Mouse (Mus musculus) v-Abl transformed pro-B cells (cell line): ENCODE results near the gene Psmc3ip.

Experiments used
- in situ Hi-C, 2 experiments: fragments of 400-800 bp; cut with MboI; formaldehyde crosslinking; loops; one replicate each; pipeline ENCODE4 v1.15.1; 2025; ENCODE audit not compliant: unreplicated experiment in 2 of 2

Psmc3ip gene

GRCm38 (mm10) chr11:101060126-101060525, 35.1 kb downstream of the Psmc3ip start:
- in situ Hi-C loops = no loop called here

- in situ Hi-C loops = loop anchor here (5.0 kb wide), 2 partner anchors 77 to 167 kb away; no protein-coding TSS in a partner anchor
Measured at GRCm38 (mm10) chr11:101059473-101059872, 35.8 kb downstream of the Psmc3ip start.

GRCm38 (mm10) chr11:101058726-101059125, 36.5 kb downstream of the Psmc3ip start:
- in situ Hi-C loops = loop anchor here (5.0 kb wide), 2 partner anchors 76 to 166 kb away; no protein-coding TSS in a partner anchor

GRCm38 (mm10) chr11:101057860-101058259, 37.4 kb downstream of the Psmc3ip start:
- in situ Hi-C loops = loop anchor here (5.0 kb wide), 2 partner anchors 76 to 166 kb away; no protein-coding TSS in a partner anchor

DNA sequence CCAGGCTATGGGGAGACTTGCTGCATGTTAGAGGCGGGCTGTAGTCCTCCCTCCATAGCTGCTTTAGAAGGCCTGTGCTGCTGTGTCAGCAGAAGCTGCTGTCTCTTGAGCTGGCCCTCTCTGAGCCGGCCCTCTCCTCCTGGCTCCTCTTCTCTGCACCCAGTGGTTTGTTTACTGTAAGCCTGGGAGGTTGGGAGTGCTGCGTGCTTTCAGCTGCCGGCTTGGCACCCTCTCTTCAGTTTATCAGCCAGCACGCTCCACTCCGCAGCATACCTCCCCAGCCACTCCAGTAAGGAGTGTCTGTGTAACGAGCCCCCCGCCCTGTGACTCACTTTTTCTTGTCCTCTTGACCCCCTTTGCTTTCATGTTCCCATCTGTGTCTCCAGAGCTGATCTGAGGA, 38.4 kb downstream of the Psmc3ip start:
- in situ Hi-C loops = loop anchor here (5.0 kb wide), 2 partner anchors 75 to 165 kb away; no protein-coding TSS in a partner anchor

DNA sequence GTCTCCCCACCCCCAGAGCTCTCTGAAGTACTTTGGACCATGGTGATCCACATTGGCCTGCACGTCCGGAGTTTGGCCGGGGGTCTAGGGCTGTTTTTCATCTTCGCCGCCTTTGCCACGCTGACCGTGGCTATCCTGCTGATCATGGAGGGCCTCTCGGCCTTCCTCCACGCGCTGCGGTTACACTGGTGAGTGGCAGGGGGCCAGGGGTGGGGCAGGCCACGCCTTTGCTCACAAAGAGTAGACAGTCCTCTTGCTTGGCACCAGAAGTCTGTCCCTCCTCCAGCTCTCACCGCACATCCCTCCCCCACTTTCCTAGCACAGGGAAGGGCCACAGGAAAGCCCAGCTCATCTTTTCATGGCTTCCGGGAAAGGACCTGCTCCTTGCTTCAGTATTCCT, 39.8 kb downstream of the Psmc3ip start:
- in situ Hi-C loops = loop anchor here (5.0 kb wide), 2 partner anchors 73 to 163 kb away; no protein-coding TSS in a partner anchor

- in situ Hi-C loops = no loop called here
Measured at GRCm38 (mm10) chr11:101053974-101054373, 41.3 kb downstream of the Psmc3ip start.

- in situ Hi-C loops = no loop called here
Measured at GRCm38 (mm10) chr11:101052751-101053473, 42.3 kb downstream of the Psmc3ip start.

DNA sequence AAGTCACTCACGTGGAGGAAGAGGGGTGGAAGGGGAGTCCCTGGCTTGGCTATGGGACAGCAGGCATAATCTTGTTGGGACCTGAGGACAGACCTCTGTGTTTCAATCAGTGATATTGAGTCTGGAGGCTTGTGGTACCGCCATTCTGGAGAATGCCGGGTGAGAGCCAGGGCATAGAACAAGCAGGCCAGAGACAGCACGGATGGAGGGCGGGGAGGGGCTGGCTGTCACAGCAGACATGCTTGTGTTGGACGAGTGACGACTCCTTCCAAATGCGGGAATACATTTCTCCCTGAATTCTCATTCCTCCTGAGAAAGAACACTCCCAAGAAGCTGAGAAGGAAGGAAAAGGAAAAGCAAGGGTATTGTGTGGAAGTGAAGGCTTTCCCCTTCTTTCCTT, 43.6 kb downstream of the Psmc3ip start:
- in situ Hi-C loops = no loop called here

DNA sequence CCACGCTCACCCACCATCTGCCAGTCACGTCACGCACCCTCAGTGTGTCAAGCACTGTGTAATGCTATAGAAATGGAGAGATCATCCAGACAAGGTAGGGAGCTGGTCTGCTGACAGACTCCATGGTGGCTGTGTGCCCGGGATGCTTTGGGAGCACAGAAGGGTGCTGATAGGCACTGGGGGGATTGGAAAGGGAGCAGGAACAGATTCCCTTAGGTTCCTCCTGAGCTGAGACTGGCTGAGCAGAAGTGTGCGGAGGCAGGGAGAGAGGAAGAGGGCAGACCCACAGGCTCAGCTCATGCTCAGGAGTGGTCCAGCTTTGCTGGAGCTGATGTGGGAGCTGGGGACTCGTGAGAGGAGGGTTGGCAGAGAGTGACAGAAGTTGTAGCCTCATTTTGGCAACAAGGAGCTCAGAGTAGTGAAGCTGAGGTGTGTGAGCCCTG, 44.2 kb downstream of the Psmc3ip start:
- in situ Hi-C loops = no loop called here

DNA sequence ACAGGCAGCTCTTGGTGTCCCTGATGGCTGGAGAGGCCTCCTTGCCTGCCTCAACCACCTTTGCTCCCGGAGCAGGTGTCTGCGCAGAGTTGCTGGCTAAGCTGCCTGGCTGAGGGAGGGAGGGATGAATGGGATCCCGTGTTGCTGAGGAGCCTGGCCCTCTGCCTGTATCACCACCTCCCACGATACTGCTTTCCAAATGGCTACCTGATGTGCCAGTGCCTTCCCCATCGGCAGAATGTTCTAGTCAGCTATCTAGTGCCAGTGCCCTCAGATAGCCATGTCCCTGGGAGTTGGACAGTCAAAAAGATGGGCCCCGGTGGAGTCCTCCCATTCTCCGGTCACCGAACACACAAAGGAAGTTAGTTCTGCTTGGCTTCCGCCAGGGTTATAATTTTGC, 44.9 kb downstream of the Psmc3ip start:
- in situ Hi-C loops = no loop called here

DNA sequence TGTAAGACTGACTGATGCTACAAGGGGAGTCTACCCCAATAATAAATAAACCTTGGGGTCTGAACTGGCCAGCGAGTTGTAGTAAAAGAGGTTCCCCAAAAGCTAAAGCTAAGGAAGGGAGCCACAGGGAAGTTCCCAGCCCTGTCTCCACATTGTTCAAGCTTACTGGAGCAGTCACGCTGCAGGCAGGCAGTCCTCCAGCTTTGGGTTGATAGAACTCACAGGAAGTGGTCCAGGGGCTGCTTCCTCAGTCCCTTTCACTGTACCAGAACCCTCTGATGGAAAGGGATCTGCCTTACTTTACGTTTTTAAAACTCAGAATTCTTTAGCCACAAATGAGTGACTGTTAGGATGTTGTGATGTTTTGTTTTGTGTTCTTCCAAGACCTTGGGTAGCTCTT, 47.7 kb downstream of the Psmc3ip start:
- in situ Hi-C loops = no loop called here

- in situ Hi-C loops = no loop called here
Measured at GRCm38 (mm10) chr11:101046440-101046839, 48.8 kb downstream of the Psmc3ip start.

GRCm38 (mm10) chr11:101045826-101046225, 49.4 kb downstream of the Psmc3ip start:
- in situ Hi-C loops = no loop called here
